Mouse (Mus musculus) bone marrow, adult 2 months (tissue): ENCODE measurements around the gene Bcl9l.

ENCODE experiments used
- CTCF ChIP-seq: fragments of 200-500 bp; IDR thresholded peaks from 2 replicates; pipeline ENCODE4 v1.5.1; 2011; ENCODE audit warnings: low read length, control low read depth; ENCODE audit not compliant: control insufficient read depth, insufficient read depth
- POLR2A ChIP-seq: fragments of 200-500 bp; IDR thresholded peaks from 2 replicates; pipeline ENCODE4 v1.6.1; 2011; ENCODE audit warnings: low read depth, mild to moderate bottlenecking, control low read depth, low read length, borderline replicate concordance; ENCODE audit not compliant: control insufficient read depth

- no peak for TF ChIP-seq CTCF
- no peak for TF ChIP-seq POLR2A
Measured at GRCm38 (mm10) chr9:44512717-44513003, 30.0 kb downstream of the Bcl9l start.
